11 mouse cellular contexts compared by ENCODE assay signal in the genomic region with DNA sequence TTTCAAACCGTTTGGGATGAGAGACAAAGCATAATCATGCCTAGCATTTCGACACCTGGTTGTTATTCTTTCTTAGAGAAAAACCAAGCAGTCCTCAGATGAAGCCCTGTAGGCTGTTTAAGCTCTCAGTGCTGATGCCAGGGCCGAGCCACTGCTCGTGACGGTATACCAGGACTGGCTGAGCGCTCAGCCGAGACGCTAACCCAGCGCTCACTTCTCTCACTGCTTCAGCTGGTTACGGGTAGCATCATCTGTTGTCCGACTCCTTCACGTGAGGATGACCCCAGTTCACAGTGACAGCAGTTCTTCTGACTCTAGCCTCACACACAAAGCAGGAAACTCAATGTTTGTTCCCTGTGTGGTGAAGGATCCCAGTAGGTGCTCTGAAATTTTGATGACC. TPM values are rescaled to one million over a fixed set of nuclear protein-coding genes. Genes with fewer than 3 reads are reported as not detected.
A peak's percentile ranks its signal among the peaks of the same experiment; 100 is the strongest.
DNase-seq lines count a peak whose midpoint lies in the region; ATAC-seq and TF ChIP-seq lines count a peak whose summit lies in the region.
"Had no signal": no experiment of that assay in that cellular context is flagged by ENCODE, and none has a peak within 500 bp of the region (broad histone marks: within the 10 kb centered on the region; RNA-seq: fewer than 3 reads in every experiment).

No protein-coding gene starts in this region.

- TF ChIP-seq CTCF in gastrocnemius, adult 2 months (IDR thresholded peaks at IDR 0.05): no peak
- no peak for TF ChIP-seq CTCF in liver, embryonic 14.5 days (IDR thresholded peaks at IDR 0.05; ENCODE audit: low read depth)
- no peak for TF ChIP-seq CTCF in forebrain, postnatal 0 days (IDR thresholded peaks at IDR 0.05; ENCODE audit: low read depth)

- peak overlapping the region; percentile 46 for H3K9ac ChIP-seq in kidney, embryonic 16.5 days (replicated peaks; ENCODE audit: low read length)
- H3K9ac ChIP-seq in liver, embryonic 14.5 days (replicated peaks): no peak overlapping the region
- no peak overlapping the region for H3K9ac ChIP-seq in forebrain, postnatal 0 days
- H3K9ac ChIP-seq: midbrain, embryonic 12.5 days had no signal

- peak; percentile 73 for ATAC-seq in kidney, embryonic 16.5 days (ENCODE audit: low FRiP score, low TSS enrichment)
- ATAC-seq in CD4-positive, CD25-positive, alpha-beta regulatory T cell, adult 4 months: peak; percentile 25
- ATAC-seq in liver, embryonic 14.5 days (ENCODE audit: insufficient read depth): no peak
- no peak for ATAC-seq in forebrain, postnatal 0 days

- intact Hi-C loops in gastrocnemius, adult 2 months (cut with DNase I): no loop called here
- intact Hi-C loops in gastrocnemius, postnatal 14 days (cut with DNase I; ENCODE audit: low total_unique reads): no loop called here
- intact Hi-C loops in left cerebral cortex, postnatal 10 days (cut with DNase I): no loop called here

- peaks cover 56% of the 10 kb centered on the region for H3K4me1 ChIP-seq in kidney, embryonic 16.5 days (ENCODE audit: insufficient read depth, low read length)
- H3K4me1 ChIP-seq in liver, embryonic 14.5 days (replicated peaks; ENCODE audit: control insufficient read depth in 2 of 2, insufficient read depth in 2 of 2, low read length in 1 of 2): peaks cover 0 to 6% of the 10 kb centered on the region in 2 experiments; a peak in 1 of 4 replicates
- H3K4me1 ChIP-seq in forebrain, postnatal 0 days (ENCODE audit: insufficient read depth): no peaks in the 10 kb centered on the region
- H3K4me1 ChIP-seq: midbrain, embryonic 12.5 days had no signal

- H3K36me3 ChIP-seq in kidney, embryonic 16.5 days (ENCODE audit: insufficient read depth, low read length): peaks cover 17% of the 10 kb centered on the region
- no peaks in the 10 kb centered on the region; the same call in 1 of the 2 replicates for H3K36me3 ChIP-seq in liver, embryonic 14.5 days (replicated peaks; ENCODE audit: control insufficient read depth, insufficient read depth, low read depth)
- H3K36me3 ChIP-seq in forebrain, postnatal 0 days (ENCODE audit: insufficient read depth): peaks cover 13% of the 10 kb centered on the region

- 35% methylated on average over 12 of the region's 12 CpGs for WGBS in kidney, embryonic 16.5 days
- 76% methylated on average over 12 of the region's 12 CpGs for WGBS in liver, embryonic 14.5 days (ENCODE audit: insufficient replicate concordance)
- WGBS in forebrain, postnatal 0 days: 82% methylated on average over 12 of the region's 12 CpGs

- DNase-seq in gastrocnemius, adult 2 months: no peak
- DNase-seq in gastrocnemius, postnatal 14 days: no peak
- no peak for DNase-seq in kidney, adult 11 months
- no peak for DNase-seq in liver, embryonic 14.5 days (ENCODE audit: low read depth in 3 of 3, low spot score in 3 of 3)
- DNase-seq in forebrain, postnatal 0 days: no peak
- no peak for DNase-seq in left cerebral cortex, postnatal 10 days (ENCODE audit: extremely low spot score in 1 of 2, low spot score in 2 of 2)
- DNase-seq: cerebellum, postnatal 36 days had no signal

- no peaks in the 10 kb centered on the region for H3K27me3 ChIP-seq in kidney, embryonic 16.5 days (ENCODE audit: insufficient read depth, low read length)
- H3K27me3 ChIP-seq in liver, embryonic 14.5 days (ENCODE audit: control insufficient read depth, insufficient read depth, low read length): no peaks in the 10 kb centered on the region
- H3K27me3 ChIP-seq in forebrain, postnatal 0 days (ENCODE audit: insufficient read depth, low read length): no peaks in the 10 kb centered on the region
- H3K27me3 ChIP-seq: midbrain, embryonic 12.5 days had no signal

- peak overlapping the region; percentile 48 for H3K4me3 ChIP-seq in gastrocnemius, adult 2 months
- H3K4me3 ChIP-seq in kidney, embryonic 16.5 days (ENCODE audit: low read length): no peak overlapping the region
- no peak overlapping the region for H3K4me3 ChIP-seq in liver, embryonic 14.5 days (ENCODE audit: insufficient read depth in 1 of 2, low read depth in 2 of 2, low read length in 2 of 2)
- no peak overlapping the region for H3K4me3 ChIP-seq in forebrain, postnatal 0 days (ENCODE audit: low read depth, low read length)
- H3K4me3 ChIP-seq: heart, embryonic 10.5 days; midbrain, embryonic 12.5 days had no signal

- peak overlapping the region; percentile 13; the same call in 1 of the 2 replicates for H3K4me2 ChIP-seq in kidney, embryonic 16.5 days (replicated peaks; ENCODE audit: low read depth, low read length)
- peak overlapping the region; percentile 24; the same call in 1 of the 2 replicates for H3K4me2 ChIP-seq in liver, embryonic 14.5 days (ENCODE audit: low read depth)
- H3K4me2 ChIP-seq in forebrain, postnatal 0 days (ENCODE audit: low read depth): no peak overlapping the region
- H3K4me2 ChIP-seq: midbrain, embryonic 12.5 days had no signal

- peaks cover 5% of the 10 kb centered on the region; the same call in 1 of the 2 replicates for H3K9me3 ChIP-seq in kidney, embryonic 16.5 days (ENCODE audit: low read length)
- no peaks in the 10 kb centered on the region for H3K9me3 ChIP-seq in liver, embryonic 14.5 days (ENCODE audit: control insufficient read depth, low read length)
- H3K9me3 ChIP-seq in forebrain, postnatal 0 days (ENCODE audit: low read length): no peaks in the 10 kb centered on the region
- H3K9me3 ChIP-seq: midbrain, embryonic 12.5 days had no signal

- TF ChIP-seq EP300 in liver, embryonic 14.5 days (IDR thresholded peaks at IDR 0.05; ENCODE audit: low read depth): no peak

- peak overlapping the region; percentile 74 for H3K27ac ChIP-seq in gastrocnemius, adult 2 months
- H3K27ac ChIP-seq in kidney, embryonic 16.5 days (ENCODE audit: low read length): peak overlapping the region; percentile 77
- H3K27ac ChIP-seq in liver, embryonic 14.5 days: no peak overlapping the region
- no peak overlapping the region for H3K27ac ChIP-seq in forebrain, postnatal 0 days (ENCODE audit: low read depth, low read length)
- H3K27ac ChIP-seq: midbrain, embryonic 12.5 days had no signal

RNA-seq across cellular contexts. Expression of a gene that starts 10.8 kb away (rescaled TPM):
- total RNA-seq in gastrocnemius, adult 2 months (2021): 10 to 100 TPM; 25.2 to 31.6 TPM
- total RNA-seq in gastrocnemius, postnatal 14 days (2021): 10 to 100 TPM; 16.9 to 25.5 TPM
- 131 and 136 TPM in 2 replicates for polyA plus RNA-seq in kidney, embryonic 16.5 days (2015; fragmentation: Nextera tagmentation; extraction: Ambion mirVana)
- polyA plus RNA-seq in CD4-positive, CD25-positive, alpha-beta regulatory T cell, adult 4 months (2017; shearing (Covaris generic)): 10 to 100 TPM; 27.0 to 31.0 TPM
- 7.7 and 8.1 TPM in 2 replicates for polyA plus RNA-seq in liver, embryonic 14.5 days (2012; rRNA removed)
- 16.1 and 18.3 TPM in 2 replicates for polyA plus RNA-seq in liver, embryonic 14.5 days (2014; fragmentation: Nextera tagmentation; extraction: Ambion mirVana)
- 42.1 and 50.2 TPM in 2 replicates for total RNA-seq in forebrain, postnatal 0 days (2014; rRNA removed)
- 38.1 and 46.1 TPM in 2 replicates for polyA plus RNA-seq in forebrain, postnatal 0 days (2015; fragmentation: Nextera tagmentation; extraction: Ambion mirVana)
- total RNA-seq in left cerebral cortex, postnatal 10 days (2021): 10 to 100 TPM; 25.6 to 27.4 TPM

RNA-seq across cellular contexts. Expression of a gene that starts 54.6 kb away (rescaled TPM):
- 10 to 100 TPM; 21.6 to 23.8 TPM for total RNA-seq in gastrocnemius, adult 2 months (2021)
- total RNA-seq in gastrocnemius, postnatal 14 days (2021): 10 to 100 TPM; 25.3 to 25.8 TPM
- polyA plus RNA-seq in kidney, embryonic 16.5 days (2015; fragmentation: Nextera tagmentation; extraction: Ambion mirVana): 68.7 and 71.0 TPM in 2 replicates
- 10 to 100 TPM; 45.5 to 62.2 TPM for polyA plus RNA-seq in CD4-positive, CD25-positive, alpha-beta regulatory T cell, adult 4 months (2017; shearing (Covaris generic))
- polyA plus RNA-seq in liver, embryonic 14.5 days (2012; rRNA removed): 11.0 and 15.7 TPM in 2 replicates
- 36.0 and 38.1 TPM in 2 replicates for polyA plus RNA-seq in liver, embryonic 14.5 days (2014; fragmentation: Nextera tagmentation; extraction: Ambion mirVana)
- total RNA-seq in forebrain, postnatal 0 days (2014; rRNA removed): 39.9 and 40.7 TPM in 2 replicates
- polyA plus RNA-seq in forebrain, postnatal 0 days (2015; fragmentation: Nextera tagmentation; extraction: Ambion mirVana): 34.4 and 47.7 TPM in 2 replicates
- total RNA-seq in left cerebral cortex, postnatal 10 days (2021): 10 to 100 TPM; 34.3 to 35.6 TPM

Comparison
In these comparisons a context has a peak if more than half of its experiments do, and no peak if none do; other contexts are left out.
1. H3K27ac ChIP-seq: peak in gastrocnemius, adult 2 months (single experiment) and kidney, embryonic 16.5 days (single experiment); none in liver, embryonic 14.5 days (single experiment) and forebrain, postnatal 0 days (single experiment).
2. ATAC-seq: peak in kidney, embryonic 16.5 days (single experiment) and CD4-positive, CD25-positive, alpha-beta regulatory T cell, adult 4 months (single experiment); none in liver, embryonic 14.5 days (single experiment) and forebrain, postnatal 0 days (single experiment).